Mouse (Mus musculus) cerebellum, adult 18-20 months (tissue): ENCODE measurements around the gene Gm11273.
"Not testable (repeated sequence)": the region's sequence is repeated elsewhere in the genome, so short reads cannot be mapped to it uniquely, and the experiment has no call there.

Experiments
- DNase-seq, 2 experiments: peaks; one replicate each; pipeline ENCODE4 v3.0.0; 2021

Gene Gm11273

GRCm38 (mm10) chr13:21501182-21501581, at the start of gene Gm11273:
Gene Gm11273 (minus strand): TSS chr13:21501418.
- DNase-seq: not testable (repeated sequence)

GRCm38 (mm10) chr13:21550416-21551110, 49.3 kb upstream of the Gm11273 start:
- no peak for DNase-seq

GRCm38 (mm10) chr13:21549487-21549886, 48.3 kb upstream of the Gm11273 start:
- no peak for DNase-seq

GRCm38 (mm10) chr13:21542708-21543107, 41.5 kb upstream of the Gm11273 start, which contains the start of gene Olfr1366:
Gene Olfr1366 (minus strand): TSS chr13:21542808.
- no peak for DNase-seq

- peak; percentile 90 to 92 for DNase-seq
These were observed 29.6 kb upstream of the Gm11273 start, which contains the start of gene Zkscan8 for GRCm38 (mm10) chr13:21530781-21531201. Gene Zkscan8 (minus strand): TSS chr13:21531120.

GRCm38 (mm10) chr13:21530136-21530535, 28.9 kb upstream of the Gm11273 start:
- DNase-seq: no peak

- DNase-seq: peak; percentile 81 to 82
These were observed 5.0 kb upstream of the Gm11273 start for GRCm38 (mm10) chr13:21506221-21506649.

GRCm38 (mm10) chr13:21502296-21502695, 1.1 kb upstream of the Gm11273 start:
- no peak for DNase-seq

- DNase-seq: peak; percentile 19 to 25
These were observed 6.1 kb downstream of the Gm11273 start, which contains the start of gene AK157302 for GRCm38 (mm10) chr13:21495080-21495479. Gene AK157302 (plus strand): TSS chr13:21495223.

- DNase-seq: no peak
These were observed 8.4 kb downstream of the Gm11273 start for GRCm38 (mm10) chr13:21492847-21493246.

- DNase-seq: no peak
These were observed 14.3 kb downstream of the Gm11273 start for GRCm38 (mm10) chr13:21486881-21487280.

GRCm38 (mm10) chr13:21478759-21479670, 22.2 kb downstream of the Gm11273 start, which contains the start of the genes Zkscan4 and Gm10065:
Gene Zkscan4 (plus strand): TSS chr13:21478907.
Gene Gm10065 (minus strand): TSS chr13:21479441.
- DNase-seq: peak; percentile 78 to 81

- no peak for DNase-seq
These were observed 28.8 kb downstream of the Gm11273 start for GRCm38 (mm10) chr13:21472427-21472826.

- no peak for DNase-seq
These were observed 32.1 kb downstream of the Gm11273 start for GRCm38 (mm10) chr13:21469097-21469496.

- DNase-seq: peak; percentile 88 to 90
These were observed 32.9 kb downstream of the Gm11273 start, which contains the start of gene Nkapl for GRCm38 (mm10) chr13:21468061-21469019. Gene Nkapl (minus strand): TSS chr13:21468509.

- no peak for DNase-seq
These were observed 33.9 kb downstream of the Gm11273 start for GRCm38 (mm10) chr13:21467336-21467735.

- DNase-seq: not testable (repeated sequence)
These were observed 38.7 kb downstream of the Gm11273 start for GRCm38 (mm10) chr13:21462516-21462915.

- DNase-seq: no peak
These were observed 44.9 kb downstream of the Gm11273 start for GRCm38 (mm10) chr13:21456347-21456746.

GRCm38 (mm10) chr13:21454133-21454532, 47.1 kb downstream of the Gm11273 start:
- DNase-seq: no peak

GRCm38 (mm10) chr13:21453449-21453848, 47.8 kb downstream of the Gm11273 start, which contains the start of gene Zscan26:
Gene Zscan26 (minus strand): TSS chr13:21453730.
- DNase-seq: peak; percentile 83 to 88

GRCm38 (mm10) chr13:21453042-21453441, 48.2 kb downstream of the Gm11273 start:
- no peak for DNase-seq
